Mouse (Mus musculus) erythroblast, embryonic 14.5 days (primary cell): ENCODE results near the gene Olfr248. TPM values are rescaled to one million over a fixed set of nuclear protein-coding genes. Genes with fewer than 3 reads are reported as not detected.
"Not testable (repeated sequence)": the region's sequence is repeated elsewhere in the genome, so short reads cannot be mapped to it uniquely, and the experiment has no call there.

Experiments
- H3K27me3 ChIP-seq: 2 replicates; pipeline ENCODE4 v1.6.1; 2012; ENCODE audit warnings: inconsistent platforms; ENCODE audit not compliant: control insufficient read depth
- H3K36me3 ChIP-seq: 2 replicates; pipeline ENCODE4 v1.6.1; 2012; ENCODE audit warnings: mild to moderate bottlenecking, inconsistent platforms; ENCODE audit not compliant: control insufficient read depth
- H3K4me1 ChIP-seq: 2 replicates; pipeline ENCODE4 v1.6.1; 2012; ENCODE audit warnings: inconsistent platforms; ENCODE audit not compliant: control insufficient read depth
- H3K4me3 ChIP-seq: replicated peaks from 2 replicates; pipeline ENCODE3; 2012; ENCODE audit warnings: moderate library complexity, mild to moderate bottlenecking, inconsistent platforms
- H3K9me3 ChIP-seq: 2 replicates; pipeline ENCODE4 v1.6.1; 2012; ENCODE audit warnings: low read length, inconsistent platforms, mixed read lengths; ENCODE audit not compliant: control insufficient read depth
- GATA1 ChIP-seq: IDR thresholded peaks from 2 replicates; pipeline ENCODE4 v1.6.1; 2012; ENCODE audit warnings: low read length, inconsistent platforms, mixed read lengths
- TAL1 ChIP-seq: IDR thresholded peaks from 3 replicates; pipeline ENCODE4 v1.6.1; 2012; ENCODE audit warnings: low read length, inconsistent platforms, mixed read lengths
- polyA plus RNA-seq: library from polyadenylated mRNA; stranded (reverse); fragments of >175 nt; gene quantifications from 2 replicates; pipeline ENCODE4 v1.2.3, GENCODE M21; 2012

Gene Olfr248
- polyA plus RNA-seq: not detected in 2 replicates

GRCm38 (mm10) chr1:174390746-174391145 lies at the start of gene Olfr248:
Gene Olfr248 (plus strand): TSS chr1:174391046.
- no peak for TF ChIP-seq GATA1
- TF ChIP-seq TAL1: no peak

GRCm38 (mm10) chr1:174353636-174354035 lies 37.2 kb upstream of the Olfr248 start:
- not testable (repeated sequence) for H3K36me3 ChIP-seq, H3K4me1 ChIP-seq, H3K27me3 ChIP-seq, H3K4me3 ChIP-seq, H3K9me3 ChIP-seq

More at GRCm38 (mm10) chr1:174390746-174391145, at the start of gene Olfr248:
- H3K36me3 ChIP-seq: no peaks in the 10 kb centered on the region
- no peak within 1 kb of the TSS for H3K4me3 ChIP-seq
- H3K4me1 ChIP-seq: no peaks in the 10 kb centered on the region
- H3K27me3 ChIP-seq: no peaks in the 10 kb centered on the region
- H3K9me3 ChIP-seq: no peaks in the 10 kb centered on the region

DNA sequence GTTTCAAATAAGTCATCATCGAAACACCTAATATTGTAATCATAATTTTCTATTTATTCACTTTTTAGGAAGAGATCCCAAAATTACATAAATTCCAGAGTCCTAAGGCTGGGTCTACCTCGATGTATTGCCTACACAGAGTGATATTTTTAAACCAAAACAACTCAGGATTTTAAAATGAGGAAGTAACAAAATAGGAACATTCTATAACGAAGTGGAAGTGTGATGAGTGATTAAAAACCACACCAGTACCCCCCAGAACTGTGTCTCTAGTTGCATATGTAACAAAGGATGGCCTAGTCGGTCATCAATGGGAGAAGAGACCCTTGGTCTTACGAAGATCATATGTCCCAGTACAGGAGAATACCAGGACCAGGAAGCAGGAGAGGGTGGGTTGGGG lies 36.2 kb upstream of the Olfr248 start:
- H3K27me3 ChIP-seq: no peaks in the 10 kb centered on the region
- H3K9me3 ChIP-seq: no peaks in the 10 kb centered on the region
- TF ChIP-seq TAL1: no peak
- no peak for TF ChIP-seq GATA1
- H3K4me1 ChIP-seq: no peaks in the 10 kb centered on the region
- no peak overlapping the region for H3K4me3 ChIP-seq
- H3K36me3 ChIP-seq: no peaks in the 10 kb centered on the region

DNA sequence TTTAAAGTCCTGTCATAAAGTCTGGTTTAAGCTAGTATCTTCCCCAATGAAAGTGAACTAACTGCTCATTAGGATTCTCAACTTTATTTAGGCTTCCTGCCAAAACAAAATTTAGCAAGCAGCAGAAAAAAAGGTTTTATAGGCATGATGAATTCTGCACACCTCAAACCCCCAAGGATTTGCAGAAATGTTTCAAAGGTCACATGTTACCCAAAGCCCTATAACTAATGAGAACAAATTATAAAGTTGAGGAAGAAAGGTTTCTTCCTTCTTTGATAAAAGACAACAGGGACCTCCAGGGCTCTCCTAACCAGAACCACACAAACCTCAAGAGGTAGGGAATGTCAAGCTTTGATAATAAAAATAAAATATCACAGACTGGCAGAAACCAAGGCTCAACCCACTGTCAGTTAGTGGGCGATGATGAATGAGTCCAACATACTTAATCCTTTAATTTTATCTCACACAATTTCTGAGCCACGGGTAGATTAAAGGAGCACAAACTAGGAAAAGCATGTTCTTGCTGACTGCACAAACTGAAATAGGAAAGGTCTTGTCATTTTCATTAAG lies 25.9 kb upstream of the Olfr248 start, which contains the start of gene Olfr417:
Gene Olfr417, plus strand, starts transcription at position 241 of the 570 bp plus-strand sequence.
- Histone ChIP-seq H3K27me3 (no peaks in the 10 kb centered on the region), H3K4me3 (no peak within 1 kb of the TSS), H3K4me1 (no peaks in the 10 kb centered on the region), H3K36me3 (no peaks in the 10 kb centered on the region), H3K9me3 (no peaks in the 10 kb centered on the region)
- TF ChIP-seq TAL1 (no peak), GATA1 (no peak)

GRCm38 (mm10) chr1:174373799-174374198 lies 17.0 kb upstream of the Olfr248 start:
- Histone ChIP-seq H3K36me3 (no peaks in the 10 kb centered on the region), H3K27me3 (no peaks in the 10 kb centered on the region), H3K4me3 (no peak overlapping the region), H3K4me1 (no peaks in the 10 kb centered on the region), H3K9me3 (no peaks in the 10 kb centered on the region)
- TF ChIP-seq TAL1: no peak

DNA sequence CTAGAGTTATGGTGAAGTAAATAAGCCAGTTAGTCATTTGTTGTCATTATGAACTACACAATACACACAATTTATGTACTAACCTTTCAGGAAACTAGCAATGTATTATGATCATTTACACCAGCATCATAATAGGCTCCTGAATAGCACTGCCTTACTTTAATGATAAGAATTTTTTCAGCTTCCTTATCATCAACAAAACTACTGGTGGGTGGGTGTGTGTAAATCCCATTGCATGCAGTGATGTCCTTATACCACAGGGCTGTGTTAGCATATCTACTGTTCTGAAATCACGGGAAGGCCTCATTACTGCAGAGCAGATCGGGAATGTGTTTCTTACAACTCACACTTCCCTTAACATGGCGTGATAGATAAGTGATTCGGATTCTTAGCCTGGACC lies 32.1 kb downstream of the Olfr248 start:
- no peak for TF ChIP-seq TAL1
- no peak for TF ChIP-seq GATA1
- H3K9me3 ChIP-seq: no peaks in the 10 kb centered on the region
- no peaks in the 10 kb centered on the region for H3K36me3 ChIP-seq
- peaks cover 12% of the 10 kb centered on the region for H3K4me1 ChIP-seq
- no peak overlapping the region for H3K4me3 ChIP-seq
- no peaks in the 10 kb centered on the region for H3K27me3 ChIP-seq

- Histone ChIP-seq H3K4me1 (peaks cover 12% of the 10 kb centered on the region), H3K36me3 (no peaks in the 10 kb centered on the region), H3K4me3 (no peak within 1 kb of the TSS), H3K9me3 (no peaks in the 10 kb centered on the region), H3K27me3 (no peaks in the 10 kb centered on the region)
- TF ChIP-seq TAL1 (no peak), GATA1 (no peak)
Observed at GRCm38 (mm10) chr1:174423764-174424163, 32.9 kb downstream of the Olfr248 start, which contains the start of gene Olfr414. Gene Olfr414 (plus strand): TSS chr1:174424064.

GRCm38 (mm10) chr1:174426180-174426986 lies 35.5 kb downstream of the Olfr248 start:
- no peak overlapping the region for H3K4me3 ChIP-seq
- no peaks in the 10 kb centered on the region for H3K36me3 ChIP-seq
- no peak for TF ChIP-seq GATA1
- TF ChIP-seq TAL1: no peak
- H3K9me3 ChIP-seq: no peaks in the 10 kb centered on the region
- H3K27me3 ChIP-seq: no peaks in the 10 kb centered on the region
- peaks cover 12% of the 10 kb centered on the region for H3K4me1 ChIP-seq

DNA sequence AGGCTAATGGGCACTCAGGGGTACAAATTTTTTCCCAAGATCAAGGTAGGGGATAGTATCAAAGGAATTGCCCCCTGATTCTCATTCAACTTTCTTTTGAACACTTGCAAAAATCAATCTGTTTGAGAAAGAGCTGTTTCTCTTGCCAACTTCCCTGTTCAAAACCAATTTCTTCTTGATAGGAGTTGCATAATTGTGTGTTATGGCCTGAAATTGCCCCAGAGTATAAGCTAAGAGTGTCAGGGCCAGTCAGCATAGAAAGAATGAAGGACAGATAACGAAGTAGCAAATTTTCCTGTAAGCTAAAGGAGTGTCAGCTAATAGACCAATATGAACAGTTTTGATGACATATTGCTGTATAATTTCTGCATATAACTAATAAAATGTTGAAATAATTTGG lies 36.6 kb downstream of the Olfr248 start:
- Histone ChIP-seq H3K4me3 (no peak overlapping the region), H3K9me3 (no peaks in the 10 kb centered on the region)
- no peak for TF ChIP-seq TAL1
- no peak for TF ChIP-seq GATA1

More for the DNA sequence above, 36.6 kb downstream of the Olfr248 start:
- Histone ChIP-seq H3K4me1 (peaks cover 12% of the 10 kb centered on the region), H3K27me3 (no peaks in the 10 kb centered on the region), H3K36me3 (no peaks in the 10 kb centered on the region)
